Mouse (Mus musculus): ENCODE data around the gene Svs1. TPM values are rescaled to one million over a fixed set of nuclear protein-coding genes. Genes with fewer than 3 reads are reported as not detected.

The Svs1 gene
- total RNA-seq, 1 experiment from 2014 or later = not detected

Other genes with a start within 250 kb of the Svs1 start
- 38.7 and 51.3 TPM in 2 replicates for gene Gimap1, start 247.8 kb upstream of the Svs1 start, total RNA-seq (2017)
- gene Gimap5, start 240.7 kb upstream of the Svs1 start, total RNA-seq (2017) = 6.6 and 7.3 TPM in 2 replicates
- gene Gimap3, start 216.0 kb upstream of the Svs1 start, total RNA-seq (2017) = 0.34 and 0.69 TPM in 2 replicates
- gene Tmem176a, start 145.9 kb upstream of the Svs1 start, total RNA-seq (2017) = 33.7 and 54.6 TPM in 2 replicates
- gene Tmem176b, start 145.4 kb upstream of the Svs1 start, total RNA-seq (2017) = 137 and 148 TPM in 2 replicates
- gene Aoc1, start 114.0 kb upstream of the Svs1 start, total RNA-seq (2017) = 0.23 TPM in 1 of 2 replicates, not detected in the other
- not detected in 2 replicates for gene 1600015I10Rik, start 57.0 kb upstream of the Svs1 start, total RNA-seq (2017)
- not detected in 2 replicates for gene Doxl2, start 11.9 kb upstream of the Svs1 start, total RNA-seq (2017)
- 0.27 TPM in 1 of 2 replicates, not detected in the other for gene Gpnmb, start 49.7 kb downstream of the Svs1 start, total RNA-seq (2017)
- gene Malsu1, start 86.9 kb downstream of the Svs1 start, total RNA-seq (2017) = 12.5 and 48.2 TPM in 2 replicates
- gene Igf2bp3, start 228.1 kb downstream of the Svs1 start, total RNA-seq (2017) = 0.18 and 0.19 TPM in 2 replicates

Data from common myeloid progenitor, adult 5-6 weeks (primary cell).